Comparison of ENCODE assay signal across 14 mouse cellular contexts in genomic region chr11:106359350-106359749, GRCm38 (mm10). TPM values are rescaled to one million over a fixed set of nuclear protein-coding genes. Genes with fewer than 3 reads are reported as not detected.
DNase-seq lines count a peak whose midpoint lies in the region; ATAC-seq and TF ChIP-seq lines count a peak whose summit lies in the region.
"Had no signal": no experiment of that assay in that cellular context is flagged by ENCODE, and none has a peak within 500 bp of the region (broad histone marks: within the 10 kb centered on the region; RNA-seq: fewer than 3 reads in every experiment).

No protein-coding gene starts in this region.

- H3K9ac ChIP-seq in midbrain, embryonic 14.5 days (replicated peaks; ENCODE audit: low read length): no peak overlapping the region
- H3K9ac ChIP-seq in midbrain, embryonic 13.5 days (replicated peaks): no peak overlapping the region
- H3K9ac ChIP-seq in embryonic facial prominence, embryonic 11.5 days (replicated peaks; ENCODE audit: low read length): no peak overlapping the region
- H3K9ac ChIP-seq: midbrain, embryonic 12.5 days; stomach, embryonic 15.5 days had no signal

- H3K4me1 ChIP-seq in midbrain, embryonic 14.5 days (ENCODE audit: control insufficient read depth, insufficient read depth, low read length): no peaks in the 10 kb centered on the region
- H3K4me1 ChIP-seq in midbrain, embryonic 13.5 days (replicated peaks): no peaks in the 10 kb centered on the region; the same call in 1 of the 2 replicates
- no peaks in the 10 kb centered on the region for H3K4me1 ChIP-seq in embryonic facial prominence, embryonic 11.5 days (ENCODE audit: control insufficient read depth, insufficient read depth, low read length)

- no peaks in the 10 kb centered on the region for H3K27me3 ChIP-seq in midbrain, embryonic 14.5 days (ENCODE audit: control insufficient read depth, insufficient read depth, low read length)
- no peaks in the 10 kb centered on the region for H3K27me3 ChIP-seq in midbrain, embryonic 13.5 days
- H3K27me3 ChIP-seq in embryonic facial prominence, embryonic 11.5 days (ENCODE audit: control insufficient read depth, insufficient read depth, low read length): no peaks in the 10 kb centered on the region
- H3K27me3 ChIP-seq: midbrain, embryonic 12.5 days; stomach, embryonic 15.5 days had no signal

- DNase-seq in gastrocnemius, adult 2 months: no peak
- no peak for DNase-seq in gastrocnemius, adult 18-20 months (ENCODE audit: low spot score)
- DNase-seq in midbrain, embryonic 14.5 days: peak; percentile 37
- DNase-seq in embryonic facial prominence, embryonic 11.5 days (ENCODE audit: low spot score): peak; percentile 62
- DNase-seq in thymus, postnatal 14 days: peak; percentile 70
- no peak for DNase-seq in ovary, postnatal 36 days (ENCODE audit: low spot score)
- no peak for DNase-seq in Muller cell, postnatal 12 days (ENCODE audit: inconsistent ontology term)
- DNase-seq: cerebellum, postnatal 36 days; layer of hippocampus, adult 9-11 months had no signal

- TF ChIP-seq CTCF in gastrocnemius, adult 2 months (IDR thresholded peaks at IDR 0.05): peak; percentile 28

- peak overlapping the region; percentile 48 for H3K4me3 ChIP-seq in gastrocnemius, adult 2 months
- no peak overlapping the region for H3K4me3 ChIP-seq in midbrain, embryonic 14.5 days (replicated peaks; ENCODE audit: low read depth, low read length)
- H3K4me3 ChIP-seq in midbrain, embryonic 13.5 days (replicated peaks): no peak overlapping the region
- H3K4me3 ChIP-seq in embryonic facial prominence, embryonic 11.5 days (ENCODE audit: low read depth, low read length): no peak overlapping the region
- H3K4me3 ChIP-seq: midbrain, embryonic 12.5 days; stomach, embryonic 15.5 days had no signal

- 22% methylated on average over 5 of the region's 5 CpGs for WGBS in midbrain, embryonic 14.5 days
- WGBS in midbrain, embryonic 13.5 days: 19% methylated on average over 5 of the region's 5 CpGs
- WGBS in embryonic facial prominence, embryonic 11.5 days: 17% methylated on average over 5 of the region's 5 CpGs

- H3K36me3 ChIP-seq in midbrain, embryonic 14.5 days (ENCODE audit: control insufficient read depth, insufficient read depth, low read length): no peaks in the 10 kb centered on the region
- no peaks in the 10 kb centered on the region for H3K36me3 ChIP-seq in midbrain, embryonic 13.5 days
- H3K36me3 ChIP-seq in embryonic facial prominence, embryonic 11.5 days (replicated peaks; ENCODE audit: control insufficient read depth, insufficient read depth, low read depth, low read length): no peaks in the 10 kb centered on the region
- H3K36me3 ChIP-seq: midbrain, embryonic 12.5 days; stomach, embryonic 15.5 days had no signal

- intact Hi-C loops in gastrocnemius, adult 2 months (cut with DNase I): no loop called here

- H3K4me2 ChIP-seq in midbrain, embryonic 14.5 days (ENCODE audit: low read length): no peak overlapping the region
- H3K4me2 ChIP-seq in midbrain, embryonic 13.5 days (replicated peaks): no peak overlapping the region
- no peak overlapping the region for H3K4me2 ChIP-seq in embryonic facial prominence, embryonic 11.5 days (ENCODE audit: low read depth, low read length)
- H3K4me2 ChIP-seq: midbrain, embryonic 12.5 days; stomach, embryonic 15.5 days had no signal

- peak overlapping the region; percentile 65 for H3K27ac ChIP-seq in gastrocnemius, adult 2 months
- no peak overlapping the region for H3K27ac ChIP-seq in midbrain, embryonic 14.5 days (replicated peaks; ENCODE audit: low read depth, low read length)
- H3K27ac ChIP-seq in midbrain, embryonic 13.5 days: no peak overlapping the region
- H3K27ac ChIP-seq in embryonic facial prominence, embryonic 11.5 days (replicated peaks; ENCODE audit: low read depth, low read length): no peak overlapping the region
- H3K27ac ChIP-seq: midbrain, embryonic 12.5 days; stomach, embryonic 15.5 days had no signal

- ATAC-seq in midbrain, embryonic 14.5 days (ENCODE audit: low FRiP score, low TSS enrichment): no peak
- no peak for ATAC-seq in midbrain, embryonic 13.5 days
- ATAC-seq in embryonic facial prominence, embryonic 11.5 days (replicated peaks; ENCODE audit: insufficient number of reproducible peaks, low FRiP score, low TSS enrichment, low read depth): no peak
- ATAC-seq: Patski had no signal

- H3K9me3 ChIP-seq in midbrain, embryonic 14.5 days (ENCODE audit: control insufficient read depth, low read length): no peaks in the 10 kb centered on the region
- no peaks in the 10 kb centered on the region for H3K9me3 ChIP-seq in midbrain, embryonic 13.5 days
- no peaks in the 10 kb centered on the region for H3K9me3 ChIP-seq in embryonic facial prominence, embryonic 11.5 days (replicated peaks; ENCODE audit: control insufficient read depth, low read length)
- H3K9me3 ChIP-seq: midbrain, embryonic 12.5 days; stomach, embryonic 15.5 days had no signal

RNA-seq across cellular contexts. Expression of gene Prr29, which starts 5.9 kb away (rescaled TPM):
- total RNA-seq in gastrocnemius, adult 2 months (2021): 1 to 10 TPM; 3.9 to 6.5 TPM
- total RNA-seq in gastrocnemius, adult 18-20 months (2021): 1 to 10 TPM; 4.8 to 5.7 TPM
- not detected in 2 replicates for polyA plus RNA-seq in midbrain, embryonic 14.5 days (2014; fragmentation: Nextera tagmentation; extraction: Ambion mirVana)
- polyA plus RNA-seq in midbrain, embryonic 13.5 days (2015; fragmentation: Nextera tagmentation; extraction: Ambion mirVana): not detected in 2 replicates
- polyA plus RNA-seq in embryonic facial prominence, embryonic 11.5 days (2014; fragmentation: Nextera tagmentation; extraction: Ambion mirVana): not detected in 2 replicates
- polyA plus RNA-seq: midbrain, embryonic 12.5 days; Patski had no signal

RNA-seq across cellular contexts. Expression of gene Scn4a, which starts 6.3 kb away (rescaled TPM):
- total RNA-seq in gastrocnemius, adult 2 months (2021): 100 to 1,000 TPM; 439 to 468 TPM
- total RNA-seq in gastrocnemius, adult 18-20 months (2021): 100 to 1,000 TPM; 472 to 505 TPM
- not detected in 2 replicates for polyA plus RNA-seq in midbrain, embryonic 14.5 days (2014; fragmentation: Nextera tagmentation; extraction: Ambion mirVana)
- polyA plus RNA-seq in midbrain, embryonic 13.5 days (2015; fragmentation: Nextera tagmentation; extraction: Ambion mirVana): 0.05 TPM in 1 of 2 replicates, not detected in the other
- polyA plus RNA-seq in embryonic facial prominence, embryonic 11.5 days (2014; fragmentation: Nextera tagmentation; extraction: Ambion mirVana): 0.03 and 0.07 TPM in 2 replicates
- polyA plus RNA-seq: midbrain, embryonic 12.5 days had no signal

RNA-seq across cellular contexts. Expression of gene Icam2, which starts 28.5 kb away (rescaled TPM):
- 1 to 10 TPM; 4.2 to 6.2 TPM for total RNA-seq in gastrocnemius, adult 2 months (2021)
- 1 to 10 TPM; 3.3 to 7.8 TPM for total RNA-seq in gastrocnemius, adult 18-20 months (2021)
- polyA plus RNA-seq in midbrain, embryonic 14.5 days (2014; fragmentation: Nextera tagmentation; extraction: Ambion mirVana): 8.1 and 12.4 TPM in 2 replicates
- 8.5 and 10.7 TPM in 2 replicates for polyA plus RNA-seq in midbrain, embryonic 13.5 days (2015; fragmentation: Nextera tagmentation; extraction: Ambion mirVana)
- 23.7 and 28.7 TPM in 2 replicates for polyA plus RNA-seq in embryonic facial prominence, embryonic 11.5 days (2014; fragmentation: Nextera tagmentation; extraction: Ambion mirVana)
- polyA plus RNA-seq: Patski had no signal

RNA-seq across cellular contexts. Expression of gene Cd79b, which starts 44.8 kb away (rescaled TPM):
- total RNA-seq in gastrocnemius, adult 2 months (2021): under 1 TPM; 0.28 to 0.64 TPM
- total RNA-seq in gastrocnemius, adult 18-20 months (2021): under 1 TPM; 0.18 to 0.33 TPM
- polyA plus RNA-seq in midbrain, embryonic 14.5 days (2014; fragmentation: Nextera tagmentation; extraction: Ambion mirVana): 0.43 and 0.59 TPM in 2 replicates
- 0.50 and 0.66 TPM in 2 replicates for polyA plus RNA-seq in midbrain, embryonic 13.5 days (2015; fragmentation: Nextera tagmentation; extraction: Ambion mirVana)
- polyA plus RNA-seq in embryonic facial prominence, embryonic 11.5 days (2014; fragmentation: Nextera tagmentation; extraction: Ambion mirVana): 1.3 and 1.9 TPM in 2 replicates

RNA-seq across cellular contexts. Expression of gene Gh, which starts 57.7 kb away (rescaled TPM):
- total RNA-seq in gastrocnemius, adult 2 months (2021): not detected
- not detected for total RNA-seq in gastrocnemius, adult 18-20 months (2021)
- not detected in 2 replicates for polyA plus RNA-seq in midbrain, embryonic 14.5 days (2014; fragmentation: Nextera tagmentation; extraction: Ambion mirVana)
- not detected in 2 replicates for polyA plus RNA-seq in midbrain, embryonic 13.5 days (2015; fragmentation: Nextera tagmentation; extraction: Ambion mirVana)
- not detected in 2 replicates for polyA plus RNA-seq in embryonic facial prominence, embryonic 11.5 days (2014; fragmentation: Nextera tagmentation; extraction: Ambion mirVana)
- total RNA-seq: heart, adult 8-10 months had no signal
- polyA plus RNA-seq: midbrain, embryonic 12.5 days; Patski; stomach, embryonic 15.5 days had no signal

Comparison
In these comparisons a context has a peak if more than half of its experiments do, and no peak if none do; other contexts are left out.
1. DNase-seq: peak in midbrain, embryonic 14.5 days (single experiment), embryonic facial prominence, embryonic 11.5 days (single experiment) and thymus, postnatal 14 days (single experiment); none in gastrocnemius, adult 2 months (single experiment), gastrocnemius, adult 18-20 months (single experiment), ovary, postnatal 36 days (single experiment) and Muller cell, postnatal 12 days (single experiment).